Mouse (Mus musculus) embryo, embryonic 10.5 days (tissue): Measurements from ENCODE around the gene Lrrc8a.
A peak's percentile ranks its signal among the peaks of the same experiment; 100 is the strongest.

Experiments used
- DNase-seq: peaks from one replicate; pipeline ENCODE4 v3.0.0-alpha.2; 2015; ENCODE audit warnings: low spot score

The Lrrc8a gene

GRCm38 (mm10) chr2:30237199-30237880, at the start of gene Lrrc8a:
TSS of gene Lrrc8a (plus strand) at chr2:30237715.
- DNase-seq, result peak; percentile 98

- DNase-seq, result no peak
These were observed 45.5 kb upstream of the Lrrc8a start for GRCm38 (mm10) chr2:30191790-30192580.

GRCm38 (mm10) chr2:30194656-30195055, 42.9 kb upstream of the Lrrc8a start:
- no peak for DNase-seq

- no peak for DNase-seq
These were observed 39.5 kb upstream of the Lrrc8a start for GRCm38 (mm10) chr2:30198021-30198420.

GRCm38 (mm10) chr2:30199984-30200383, 37.5 kb upstream of the Lrrc8a start:
- DNase-seq, result no peak

- no peak for DNase-seq
These were observed 37.1 kb upstream of the Lrrc8a start for GRCm38 (mm10) chr2:30200388-30200925.

GRCm38 (mm10) chr2:30203439-30203838, 34.1 kb upstream of the Lrrc8a start:
- peak; percentile 33 for DNase-seq

GRCm38 (mm10) chr2:30205255-30205628, 32.3 kb upstream of the Lrrc8a start:
- DNase-seq, result no peak

- peak; percentile 97 for DNase-seq
These were observed 31.7 kb upstream of the Lrrc8a start, which contains the start of gene Kyat1 for GRCm38 (mm10) chr2:30205629-30206357. TSS of gene Kyat1 (minus strand) at chr2:30205847.

GRCm38 (mm10) chr2:30207401-30207800, 30.1 kb upstream of the Lrrc8a start:
- DNase-seq, result no peak

- no peak for DNase-seq
These were observed 29.6 kb upstream of the Lrrc8a start for GRCm38 (mm10) chr2:30207886-30208285.

GRCm38 (mm10) chr2:30211408-30212168, 25.9 kb upstream of the Lrrc8a start:
- no peak for DNase-seq

GRCm38 (mm10) chr2:30212169-30212545, 25.4 kb upstream of the Lrrc8a start:
- no peak for DNase-seq

GRCm38 (mm10) chr2:30212951-30213350, 24.6 kb upstream of the Lrrc8a start:
- DNase-seq, result no peak

- DNase-seq, result no peak
These were observed 22.8 kb upstream of the Lrrc8a start for GRCm38 (mm10) chr2:30214745-30215144.

GRCm38 (mm10) chr2:30215493-30215892, 22.0 kb upstream of the Lrrc8a start:
- DNase-seq, result no peak

- no peak for DNase-seq
These were observed 21.2 kb upstream of the Lrrc8a start for GRCm38 (mm10) chr2:30216293-30216692.

GRCm38 (mm10) chr2:30235593-30235992, 1.9 kb upstream of the Lrrc8a start:
- DNase-seq, result no peak

- peak; percentile 55 for DNase-seq
These were observed 903 bp upstream of the Lrrc8a start for GRCm38 (mm10) chr2:30236426-30237198.

- peak; percentile 69 for DNase-seq
These were observed 366 bp downstream of the Lrrc8a start for GRCm38 (mm10) chr2:30237881-30238280.

- DNase-seq, result no peak
These were observed 1.5 kb downstream of the Lrrc8a start for GRCm38 (mm10) chr2:30238906-30239465.
